Mouse (Mus musculus): ENCODE results near the gene Armc8.

GRCm38 (mm10) chr9:99531865-99532264 lies 36.8 kb downstream of the Armc8 start:
- TF ChIP-seq GATA1 (IDR thresholded peaks at IDR 0.05; ENCODE audit: low read length) (no peak), TAL1 (IDR thresholded peaks at IDR 0.05; ENCODE audit: low read length) (no peak)

Data from erythroblast, embryonic 14.5 days (primary cell).